Mouse (Mus musculus) fibroblast of lung, adult 2 months (primary cell): Measurements from ENCODE around the gene Jagn1.

Source experiments
- DNase-seq: peaks from one replicate; pipeline ENCODE4 v3.0.0-alpha.2; 2011; ENCODE audit warnings: low read depth

The Jagn1 gene

DNA sequence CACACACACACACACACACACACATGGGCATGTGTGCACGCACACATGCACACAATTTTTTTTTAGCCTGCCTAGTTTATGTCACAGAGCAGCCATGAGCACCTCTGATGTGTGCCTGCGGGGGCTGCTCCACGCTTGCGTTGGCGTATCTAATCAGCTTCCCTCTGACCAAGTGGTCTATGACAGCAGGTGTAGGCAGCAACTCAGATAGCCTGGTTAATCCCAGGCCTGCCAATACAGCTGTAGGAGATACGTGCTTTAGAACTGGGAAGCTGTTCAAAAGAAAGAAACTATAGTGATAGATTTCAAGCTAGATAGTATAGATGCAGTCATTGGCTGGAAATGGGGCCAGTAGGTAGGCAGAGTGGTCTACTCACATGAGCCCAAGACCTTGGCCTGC, 31.3 kb downstream of the Jagn1 start:
- no peak for DNase-seq

DNA sequence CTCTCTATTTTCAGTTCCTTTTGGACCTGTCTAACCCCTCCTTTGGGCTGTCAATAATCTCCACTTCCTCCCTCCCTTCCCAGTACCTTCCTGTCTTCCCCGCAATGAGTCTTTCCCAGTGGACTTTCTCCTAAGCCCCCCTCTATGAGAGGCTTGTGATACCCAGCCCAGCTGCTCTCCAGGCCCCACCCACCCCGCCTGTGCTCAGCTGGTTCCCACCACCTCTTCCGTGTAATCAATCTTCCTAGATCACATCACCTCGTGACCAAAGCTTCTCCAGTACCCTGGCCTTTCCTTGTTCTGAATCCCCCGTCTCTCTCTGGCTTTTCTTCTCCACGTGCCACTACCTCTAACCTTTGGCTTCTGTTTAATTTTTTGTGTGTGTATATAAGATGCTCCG, 35.0 kb downstream of the Jagn1 start:
- no peak for DNase-seq

DNA sequence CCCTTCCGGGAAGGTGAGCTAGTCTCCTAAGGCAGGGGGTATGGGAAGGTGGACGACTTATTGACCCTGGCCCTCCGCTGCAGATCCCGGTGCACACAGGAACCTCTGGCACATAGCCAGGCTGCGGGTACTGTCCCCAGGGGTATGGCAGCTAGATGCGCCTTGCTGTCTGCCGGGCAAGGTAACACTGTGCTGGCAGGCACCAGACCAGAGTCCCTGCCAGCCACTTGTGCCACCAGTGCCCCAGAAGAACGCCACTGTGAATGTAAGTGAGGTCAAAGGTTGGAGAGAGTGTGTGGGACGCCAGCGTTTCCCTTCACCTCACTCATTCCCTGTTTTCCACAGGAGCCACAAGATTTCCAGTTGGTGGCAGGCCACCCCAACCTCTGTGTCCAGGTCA, 36.5 kb downstream of the Jagn1 start:
- DNase-seq = no peak

DNA sequence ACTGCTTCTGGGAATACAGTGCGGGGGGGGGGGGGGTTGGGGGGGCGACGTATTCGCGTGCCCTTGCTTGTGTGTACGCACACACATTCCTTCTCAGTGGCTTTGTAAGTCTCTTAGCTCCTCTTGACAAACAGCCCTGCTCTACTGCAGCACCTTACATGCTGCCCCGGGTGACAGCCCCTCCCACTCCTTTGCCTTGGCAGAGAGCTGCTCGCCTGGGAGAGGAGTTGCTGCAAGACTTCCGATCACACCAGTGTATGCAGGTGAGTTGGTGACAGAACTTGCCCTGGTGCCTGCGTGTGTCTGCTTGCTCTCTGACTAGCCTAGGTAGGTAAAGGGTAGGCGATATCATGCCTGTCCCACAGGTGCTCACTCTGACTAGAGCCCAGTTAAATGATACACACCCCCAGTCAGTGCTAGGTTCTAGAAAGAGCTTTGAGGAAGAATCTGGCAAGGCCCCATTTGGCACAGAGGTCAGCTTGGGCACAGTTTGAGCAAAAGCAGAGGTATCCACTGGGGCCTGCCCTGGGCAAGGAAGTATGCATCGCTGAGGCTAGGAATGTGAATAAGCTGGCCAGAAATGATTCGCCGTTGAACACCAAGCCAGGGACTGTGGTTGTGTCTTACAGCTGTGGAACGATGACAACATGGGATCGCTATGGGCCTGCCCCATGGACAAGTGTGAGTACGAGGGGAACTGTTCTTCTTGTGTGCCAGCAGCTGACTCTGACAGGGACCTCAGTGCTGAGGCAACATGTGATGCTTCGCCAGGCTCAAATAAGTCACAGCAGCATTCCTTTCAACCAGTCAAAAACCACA, 38.4 kb downstream of the Jagn1 start:
- DNase-seq = peak; percentile 84

DNA sequence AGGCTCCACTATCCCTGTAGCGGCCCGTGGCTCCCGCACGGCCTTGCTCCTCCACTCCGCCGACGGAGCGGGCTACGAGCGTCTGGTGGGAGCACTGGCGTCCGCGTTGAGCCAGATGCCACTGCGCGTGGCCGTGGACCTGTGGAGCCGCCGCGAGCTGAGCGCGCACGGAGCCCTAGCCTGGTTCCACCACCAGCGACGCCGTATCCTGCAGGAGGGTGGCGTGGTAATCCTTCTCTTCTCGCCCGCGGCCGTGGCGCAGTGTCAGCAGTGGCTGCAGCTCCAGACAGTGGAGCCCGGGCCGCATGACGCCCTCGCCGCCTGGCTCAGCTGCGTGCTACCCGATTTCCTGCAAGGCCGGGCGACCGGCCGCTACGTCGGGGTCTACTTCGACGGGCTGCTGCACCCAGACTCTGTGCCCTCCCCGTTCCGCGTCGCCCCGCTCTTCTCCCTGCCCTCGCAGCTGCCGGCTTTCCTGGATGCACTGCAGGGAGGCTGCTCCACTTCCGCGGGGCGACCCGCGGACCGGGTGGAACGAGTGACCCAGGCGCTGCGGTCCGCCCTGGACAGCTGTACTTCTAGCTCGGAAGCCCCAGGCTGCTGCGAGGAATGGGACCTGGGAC, 40.2 kb downstream of the Jagn1 start:
- no peak for DNase-seq

DNA sequence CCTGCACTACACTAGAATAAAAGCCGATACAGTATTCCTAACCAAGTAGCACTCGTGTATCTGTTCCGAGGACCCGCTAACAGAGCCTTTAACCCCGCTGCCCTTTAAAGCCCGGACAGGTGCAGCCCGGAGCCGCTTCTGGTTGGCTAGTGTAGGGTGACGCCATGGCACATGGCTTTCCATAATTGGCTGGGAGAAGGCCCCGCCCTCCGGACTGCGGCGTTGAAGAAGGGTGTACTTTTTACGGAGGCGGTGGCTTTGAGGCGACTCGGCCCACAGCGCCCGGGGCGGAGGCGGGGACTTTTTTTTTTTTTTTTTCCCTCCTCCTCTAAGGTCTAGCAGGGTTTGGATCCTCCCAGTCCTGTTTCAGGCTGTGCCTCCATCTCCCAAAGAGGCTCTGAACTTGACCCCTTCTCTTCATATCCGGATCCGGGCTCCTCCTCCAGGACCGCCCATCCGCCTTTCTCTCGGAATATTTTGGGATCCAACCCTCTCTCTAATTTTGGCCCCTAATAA, 40.8 kb downstream of the Jagn1 start, which contains the start of gene Creld1:
Gene Creld1, plus strand, starts transcription at position 198 of the 516 bp plus-strand sequence.
- DNase-seq = peak; percentile 53

DNA sequence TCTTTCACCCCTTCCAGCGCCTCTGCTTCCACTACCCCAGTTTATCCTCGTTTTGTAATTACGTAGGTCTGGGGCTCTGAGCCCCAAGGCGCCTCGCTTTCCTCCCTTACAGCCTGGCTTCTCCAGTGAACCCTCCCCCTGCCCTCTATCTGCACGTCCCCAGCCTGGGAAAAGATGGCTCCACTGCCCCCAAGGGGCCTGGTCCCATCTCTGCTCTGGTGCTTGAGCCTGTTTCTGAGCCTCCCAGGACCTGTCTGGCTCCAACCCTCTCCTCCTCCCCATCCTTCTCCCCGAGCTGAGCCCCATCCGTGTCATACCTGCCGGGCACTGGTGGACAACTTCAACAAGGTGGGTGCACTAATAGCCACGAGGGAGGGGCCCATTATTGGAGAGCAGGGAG, 41.4 kb downstream of the Jagn1 start:
- DNase-seq = no peak

DNA sequence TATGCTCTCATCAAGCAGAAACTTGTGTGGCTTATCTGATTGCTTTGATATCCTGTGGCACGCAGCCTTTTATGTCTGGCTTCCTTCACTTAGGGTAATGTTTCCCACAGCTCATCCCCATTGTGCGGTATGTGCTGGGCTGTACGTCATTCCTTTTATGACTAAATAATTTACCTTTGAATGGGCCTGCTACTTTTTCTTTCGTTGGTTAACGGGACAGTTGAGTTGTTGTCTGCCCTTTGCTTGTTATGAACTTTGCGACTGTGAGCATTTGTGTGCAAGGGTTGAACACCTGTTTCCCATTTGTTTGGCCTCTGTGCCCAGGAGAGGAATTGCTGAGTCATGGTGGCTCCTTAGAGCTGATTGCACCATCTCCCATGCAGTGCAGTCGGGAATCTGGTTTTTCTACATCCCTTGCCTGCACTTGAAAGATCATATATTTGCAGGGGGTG, 44.8 kb downstream of the Jagn1 start:
- peak; percentile 73 for DNase-seq

DNA sequence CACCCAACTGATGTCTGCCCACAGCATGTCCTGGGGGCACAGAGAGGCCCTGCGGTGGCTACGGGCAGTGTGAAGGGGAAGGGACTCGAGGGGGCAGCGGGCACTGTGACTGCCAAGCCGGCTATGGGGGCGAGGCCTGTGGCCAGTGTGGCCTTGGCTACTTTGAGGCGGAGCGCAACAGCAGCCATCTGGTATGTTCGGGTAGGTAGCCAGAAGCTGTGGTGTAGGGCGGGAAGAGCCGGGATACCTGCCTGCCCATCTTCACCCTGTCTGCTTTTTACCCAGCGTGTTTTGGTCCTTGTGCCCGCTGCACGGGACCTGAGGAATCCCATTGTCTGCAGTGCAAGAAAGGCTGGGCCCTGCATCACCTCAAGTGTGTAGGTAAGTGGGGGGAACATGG, 47.0 kb downstream of the Jagn1 start:
- no peak for DNase-seq

DNA sequence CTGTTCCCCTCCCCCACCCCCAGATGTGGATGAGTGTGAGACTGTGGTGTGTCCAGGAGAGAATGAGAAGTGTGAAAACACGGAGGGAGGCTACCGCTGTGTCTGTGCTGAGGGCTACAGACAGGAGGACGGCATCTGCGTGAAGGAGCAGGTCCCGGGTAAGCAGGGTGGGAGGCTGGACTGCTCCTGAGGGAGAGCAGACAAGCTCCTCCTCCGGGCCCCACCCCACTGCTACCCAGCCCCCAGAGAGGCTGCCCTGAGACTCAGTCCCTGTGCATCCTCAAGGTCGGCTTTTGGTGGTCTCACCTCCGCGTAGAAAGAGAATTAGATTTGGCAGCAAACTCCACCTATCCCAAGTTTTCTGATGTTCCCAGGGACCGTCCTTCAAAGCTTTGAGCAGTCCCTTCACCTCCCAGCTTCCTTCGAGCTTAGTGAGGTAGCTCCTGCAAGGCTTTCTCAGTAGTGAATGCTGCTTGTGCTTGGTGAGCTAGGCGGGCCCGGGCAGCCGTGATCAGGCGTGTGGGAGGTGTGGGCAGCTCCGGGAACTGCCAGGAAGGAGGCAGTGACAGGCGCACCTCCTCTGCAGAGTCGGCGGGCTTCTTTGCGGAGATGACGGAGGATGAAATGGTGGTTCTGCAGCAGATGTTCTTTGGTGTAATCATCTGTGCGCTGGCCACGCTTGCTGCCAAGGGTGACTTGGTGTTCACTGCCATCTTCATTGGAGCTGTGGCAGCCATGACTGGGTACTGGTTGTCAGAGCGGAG, 49.9 kb downstream of the Jagn1 start:
- no peak for DNase-seq

DNA sequence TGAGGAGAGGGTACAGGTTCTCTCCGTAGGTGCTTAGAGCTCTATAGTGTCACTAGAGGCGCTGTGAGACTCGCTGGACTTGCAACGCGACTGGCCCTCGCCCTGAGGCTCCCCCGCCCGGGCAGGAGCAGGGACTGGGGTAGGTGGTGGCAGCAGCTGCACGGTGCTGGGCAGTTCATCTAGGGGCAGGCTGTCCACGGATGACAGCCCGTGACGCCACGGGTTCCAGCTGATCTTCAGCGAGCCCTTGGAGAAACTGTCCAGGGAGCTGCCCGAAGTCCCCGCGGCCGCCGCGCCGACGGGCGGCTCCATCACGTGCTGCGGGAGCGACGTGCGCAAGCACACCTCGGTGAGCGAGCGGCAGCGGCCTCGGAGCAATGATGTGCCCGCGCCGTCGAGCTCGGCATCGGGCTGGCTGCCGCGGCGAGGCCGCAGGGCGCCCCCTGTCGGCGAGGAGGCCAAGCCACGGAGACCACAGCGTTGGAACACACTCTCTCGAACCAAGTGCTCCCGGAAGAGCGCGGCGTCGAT, 52.0 kb downstream of the Jagn1 start:
- DNase-seq = peak; percentile 6

DNA sequence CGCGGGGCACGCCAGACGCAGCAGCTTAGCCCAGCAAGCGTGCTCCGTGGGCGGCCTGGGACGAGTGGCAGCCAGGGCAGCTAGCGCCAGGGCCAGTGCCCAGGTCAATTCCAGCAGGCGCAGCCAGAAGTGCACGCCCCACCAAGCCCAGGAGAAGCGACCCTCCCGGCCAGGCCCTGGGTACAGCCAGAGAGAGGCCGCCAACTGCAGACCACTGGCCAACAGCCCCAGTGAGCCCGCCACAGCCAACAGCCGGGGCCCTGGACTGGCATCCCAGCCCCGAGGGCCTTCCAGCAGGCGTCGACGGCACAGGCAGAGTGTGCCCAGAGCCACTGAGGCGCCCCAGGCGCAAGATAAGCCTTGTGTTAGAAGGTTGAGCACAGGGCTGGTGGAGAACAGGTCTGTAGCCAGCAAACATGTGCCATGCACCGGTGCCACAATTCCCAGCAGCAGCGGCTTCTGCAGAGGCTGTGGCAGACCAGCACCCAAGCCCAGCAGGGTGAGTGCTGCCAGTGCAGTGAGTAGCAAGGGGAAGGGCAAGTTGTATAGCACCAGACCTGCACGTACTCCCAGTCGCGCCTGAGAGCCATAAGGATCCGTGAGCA, 52.8 kb downstream of the Jagn1 start:
- no peak for DNase-seq
